Mouse (Mus musculus): ENCODE measurements around the gene Mob3a. TPM values are rescaled to one million over a fixed set of nuclear protein-coding genes. Genes with fewer than 3 reads are reported as not detected.

The Mob3a gene
- polyA plus RNA-seq (2015; fragmentation: Nextera tagmentation; extraction: Ambion mirVana): 42.3 and 45.7 TPM in 2 replicates

- Histone ChIP-seq H3K27me3 (ENCODE audit: control insufficient read depth, insufficient read depth, low read depth, low read length) (no peaks in the 10 kb centered on the region), H3K9me3 (ENCODE audit: control insufficient read depth, low read length) (no peaks in the 10 kb centered on the region), H3K4me1 (replicated peaks; ENCODE audit: control insufficient read depth, insufficient read depth, low read length) (peaks cover 26% of the 10 kb centered on the region), H3K9ac (ENCODE audit: low read length) (peak within 1 kb of the TSS; percentile 81), H3K27ac (ENCODE audit: low read length) (peak within 1 kb of the TSS; percentile 88), H3K4me2 (ENCODE audit: low read depth, low read length) (peak within 1 kb of the TSS; percentile 94), H3K4me3 (ENCODE audit: low read length) (peak within 1 kb of the TSS; percentile 71), H3K36me3 (ENCODE audit: control insufficient read depth, insufficient read depth, low read length) (peaks cover 6% of the 10 kb centered on the region; the same call in 1 of the 2 replicates)
- ATAC-seq (ENCODE audit: low read depth): peak; percentile 96
- under 1% methylated on average over 58 of the region's 59 CpGs for WGBS
Observed at GRCm38 (mm10) chr10:80701721-80702535, at the start of gene Mob3a, which contains the start of gene Izumo4. Mob3a (minus strand) TSS chr10:80701977. Izumo4 (plus strand) TSS chr10:80702184.

GRCm38 (mm10) chr10:80751188-80751832 lies 49.5 kb upstream of the Mob3a start:
- H3K27me3 ChIP-seq (ENCODE audit: control insufficient read depth, insufficient read depth, low read depth, low read length): no peaks in the 10 kb centered on the region
- no peaks in the 10 kb centered on the region for H3K9me3 ChIP-seq (ENCODE audit: control insufficient read depth, low read length)
- peak overlapping the region; percentile 62 for H3K4me2 ChIP-seq (ENCODE audit: low read depth, low read length)
- H3K4me1 ChIP-seq (replicated peaks; ENCODE audit: control insufficient read depth, insufficient read depth, low read length): peaks cover 22% of the 10 kb centered on the region
- peak overlapping the region; percentile 37 for H3K4me3 ChIP-seq (ENCODE audit: low read length)
- H3K27ac ChIP-seq (ENCODE audit: low read length): peak overlapping the region; percentile 97
- peak; percentile 48 for ATAC-seq (ENCODE audit: low read depth)
- 7% methylated on average over 16 of the region's 16 CpGs for WGBS
- peak overlapping the region; percentile 56 for H3K9ac ChIP-seq (ENCODE audit: low read length)
- H3K36me3 ChIP-seq (ENCODE audit: control insufficient read depth, insufficient read depth, low read length): no peaks in the 10 kb centered on the region

GRCm38 (mm10) chr10:80748609-80749008 lies 46.8 kb upstream of the Mob3a start:
- WGBS: 5% methylated on average over 6 of the region's 6 CpGs
- ATAC-seq (ENCODE audit: low read depth): no peak
- Histone ChIP-seq H3K27me3 (ENCODE audit: control insufficient read depth, insufficient read depth, low read depth, low read length) (no peaks in the 10 kb centered on the region), H3K9ac (ENCODE audit: low read length) (no peak overlapping the region), H3K9me3 (ENCODE audit: control insufficient read depth, low read length) (no peaks in the 10 kb centered on the region), H3K4me3 (ENCODE audit: low read length) (no peak overlapping the region), H3K4me1 (replicated peaks; ENCODE audit: control insufficient read depth, insufficient read depth, low read length) (peaks cover 15% of the 10 kb centered on the region), H3K36me3 (ENCODE audit: control insufficient read depth, insufficient read depth, low read length) (no peaks in the 10 kb centered on the region), H3K4me2 (ENCODE audit: low read depth, low read length) (no peak overlapping the region), H3K27ac (ENCODE audit: low read length) (no peak overlapping the region)

- no peak overlapping the region for H3K4me2 ChIP-seq (ENCODE audit: low read depth, low read length)
- H3K9me3 ChIP-seq (ENCODE audit: control insufficient read depth, low read length): no peaks in the 10 kb centered on the region
- no peaks in the 10 kb centered on the region for H3K27me3 ChIP-seq (ENCODE audit: control insufficient read depth, insufficient read depth, low read depth, low read length)
- peaks cover 18% of the 10 kb centered on the region for H3K4me1 ChIP-seq (replicated peaks; ENCODE audit: control insufficient read depth, insufficient read depth, low read length)
- no peak overlapping the region for H3K27ac ChIP-seq (ENCODE audit: low read length)
- no peaks in the 10 kb centered on the region for H3K36me3 ChIP-seq (ENCODE audit: control insufficient read depth, insufficient read depth, low read length)
- no peak overlapping the region for H3K9ac ChIP-seq (ENCODE audit: low read length)
- ATAC-seq (ENCODE audit: low read depth): no peak
- whole genome bisulfite sequencing: 12% methylated on average over 3 of the region's 3 CpGs
- no peak overlapping the region for H3K4me3 ChIP-seq (ENCODE audit: low read length)
Observed at GRCm38 (mm10) chr10:80747410-80747809, 45.6 kb upstream of the Mob3a start.

GRCm38 (mm10) chr10:80744262-80744661 lies 42.5 kb upstream of the Mob3a start:
- ATAC-seq (ENCODE audit: low read depth): no peak
- Histone ChIP-seq H3K27ac (ENCODE audit: low read length) (no peak overlapping the region), H3K4me2 (ENCODE audit: low read depth, low read length) (no peak overlapping the region), H3K4me1 (replicated peaks; ENCODE audit: control insufficient read depth, insufficient read depth, low read length) (peaks cover 15% of the 10 kb centered on the region), H3K36me3 (ENCODE audit: control insufficient read depth, insufficient read depth, low read length) (no peaks in the 10 kb centered on the region), H3K4me3 (ENCODE audit: low read length) (no peak overlapping the region), H3K9me3 (ENCODE audit: control insufficient read depth, low read length) (no peaks in the 10 kb centered on the region), H3K27me3 (ENCODE audit: control insufficient read depth, insufficient read depth, low read depth, low read length) (no peaks in the 10 kb centered on the region), H3K9ac (ENCODE audit: low read length) (no peak overlapping the region)
- WGBS: 38% methylated on average over 5 of the region's 5 CpGs

GRCm38 (mm10) chr10:80742180-80742978 lies 40.6 kb upstream of the Mob3a start, which contains the start of gene Ap3d1:
Ap3d1 (minus strand) TSS chr10:80742264.
- Histone ChIP-seq H3K27ac (ENCODE audit: low read length) (peak within 1 kb of the TSS; percentile 65), H3K4me1 (replicated peaks; ENCODE audit: control insufficient read depth, insufficient read depth, low read length) (peaks cover 18% of the 10 kb centered on the region), H3K36me3 (ENCODE audit: control insufficient read depth, insufficient read depth, low read length) (no peaks in the 10 kb centered on the region), H3K27me3 (ENCODE audit: control insufficient read depth, insufficient read depth, low read depth, low read length) (no peaks in the 10 kb centered on the region), H3K4me3 (ENCODE audit: low read length) (peak within 1 kb of the TSS; percentile 98), H3K9ac (ENCODE audit: low read length) (peak within 1 kb of the TSS; percentile 98), H3K4me2 (ENCODE audit: low read depth, low read length) (peak within 1 kb of the TSS; percentile 80), H3K9me3 (ENCODE audit: control insufficient read depth, low read length) (no peaks in the 10 kb centered on the region)
- 2% methylated on average over 25 of the region's 25 CpGs for WGBS
- peak; percentile 100 for ATAC-seq (ENCODE audit: low read depth)

- Histone ChIP-seq H3K4me3 (ENCODE audit: low read length) (peak overlapping the region; percentile 98), H3K9ac (ENCODE audit: low read length) (peak overlapping the region; percentile 98), H3K27me3 (ENCODE audit: control insufficient read depth, insufficient read depth, low read depth, low read length) (no peaks in the 10 kb centered on the region), H3K4me2 (ENCODE audit: low read depth, low read length) (peak overlapping the region; percentile 80), H3K27ac (ENCODE audit: low read length) (peak overlapping the region; percentile 65), H3K36me3 (ENCODE audit: control insufficient read depth, insufficient read depth, low read length) (no peaks in the 10 kb centered on the region), H3K9me3 (ENCODE audit: control insufficient read depth, low read length) (no peaks in the 10 kb centered on the region), H3K4me1 (replicated peaks; ENCODE audit: control insufficient read depth, insufficient read depth, low read length) (peaks cover 21% of the 10 kb centered on the region)
- under 1% methylated on average over 43 of the region's 46 CpGs for WGBS
- ATAC-seq (ENCODE audit: low read depth): peak; percentile 3
Observed at GRCm38 (mm10) chr10:80741634-80742179, 39.9 kb upstream of the Mob3a start.

- peak overlapping the region; percentile 98 for H3K9ac ChIP-seq (ENCODE audit: low read length)
- H3K4me2 ChIP-seq (ENCODE audit: low read depth, low read length): peak overlapping the region; percentile 80
- peak overlapping the region; percentile 98 for H3K4me3 ChIP-seq (ENCODE audit: low read length)
- peaks cover 21% of the 10 kb centered on the region for H3K4me1 ChIP-seq (replicated peaks; ENCODE audit: control insufficient read depth, insufficient read depth, low read length)
- 0 out of 2 replicates have a peak overlapping the region, but pooled peaks have one; percentile 65 for H3K27ac ChIP-seq (ENCODE audit: low read length)
- no peak for ATAC-seq (ENCODE audit: low read depth)
- H3K9me3 ChIP-seq (ENCODE audit: control insufficient read depth, low read length): no peaks in the 10 kb centered on the region
- WGBS: 16% methylated on average over 5 of the region's 5 CpGs
- H3K27me3 ChIP-seq (ENCODE audit: control insufficient read depth, insufficient read depth, low read depth, low read length): no peaks in the 10 kb centered on the region
- H3K36me3 ChIP-seq (ENCODE audit: control insufficient read depth, insufficient read depth, low read length): no peaks in the 10 kb centered on the region
Observed at GRCm38 (mm10) chr10:80741146-80741545, 39.4 kb upstream of the Mob3a start.

Measured in lung, embryonic 16.5 days (tissue).